Mouse (Mus musculus): Measurements from ENCODE around the gene Cisd2. TPM values are rescaled to one million over a fixed set of nuclear protein-coding genes. Genes with fewer than 3 reads are reported as not detected.

The Cisd2 gene
- 135 TPM for polyA plus RNA-seq (2014; fragmentation: Illumina TruSeq; extraction: RNeasy Lipid Tissue Mini Kit (QIAGEN cat#74804); ENCODE audit: low read depth, low replicate concordance)

DNA sequence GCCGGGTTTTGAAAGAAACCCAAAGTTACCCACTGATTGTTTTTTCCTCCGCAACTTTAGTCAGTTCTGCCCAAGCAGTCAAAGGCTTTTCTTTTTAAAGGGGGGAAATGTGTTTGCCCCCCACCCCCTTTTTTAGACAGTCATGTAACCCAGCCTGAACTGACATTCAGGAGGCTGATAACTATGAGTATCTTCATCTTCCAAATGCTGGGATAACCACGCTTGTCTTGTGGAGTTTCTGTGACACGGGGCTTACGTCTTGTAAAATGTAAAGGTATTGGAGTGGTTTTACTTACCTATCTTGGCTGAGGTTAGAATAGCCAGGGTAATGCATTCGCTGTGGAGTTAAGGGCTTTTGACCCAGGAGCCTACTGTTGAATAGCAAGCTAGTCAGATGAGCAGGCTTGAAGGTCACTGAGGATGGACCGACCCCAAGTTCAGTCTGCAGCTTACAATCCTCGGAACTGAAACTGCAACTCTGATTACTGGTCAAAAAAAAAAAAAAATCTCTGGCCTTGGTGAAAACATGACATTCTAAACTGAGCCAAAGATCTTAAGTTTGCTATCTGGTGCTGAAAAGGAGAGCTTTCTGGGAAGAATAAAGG lies at the start of gene Cisd2:
Gene Cisd2 (minus strand): TSS at position 318 of the 605 bp plus-strand sequence.

DNA sequence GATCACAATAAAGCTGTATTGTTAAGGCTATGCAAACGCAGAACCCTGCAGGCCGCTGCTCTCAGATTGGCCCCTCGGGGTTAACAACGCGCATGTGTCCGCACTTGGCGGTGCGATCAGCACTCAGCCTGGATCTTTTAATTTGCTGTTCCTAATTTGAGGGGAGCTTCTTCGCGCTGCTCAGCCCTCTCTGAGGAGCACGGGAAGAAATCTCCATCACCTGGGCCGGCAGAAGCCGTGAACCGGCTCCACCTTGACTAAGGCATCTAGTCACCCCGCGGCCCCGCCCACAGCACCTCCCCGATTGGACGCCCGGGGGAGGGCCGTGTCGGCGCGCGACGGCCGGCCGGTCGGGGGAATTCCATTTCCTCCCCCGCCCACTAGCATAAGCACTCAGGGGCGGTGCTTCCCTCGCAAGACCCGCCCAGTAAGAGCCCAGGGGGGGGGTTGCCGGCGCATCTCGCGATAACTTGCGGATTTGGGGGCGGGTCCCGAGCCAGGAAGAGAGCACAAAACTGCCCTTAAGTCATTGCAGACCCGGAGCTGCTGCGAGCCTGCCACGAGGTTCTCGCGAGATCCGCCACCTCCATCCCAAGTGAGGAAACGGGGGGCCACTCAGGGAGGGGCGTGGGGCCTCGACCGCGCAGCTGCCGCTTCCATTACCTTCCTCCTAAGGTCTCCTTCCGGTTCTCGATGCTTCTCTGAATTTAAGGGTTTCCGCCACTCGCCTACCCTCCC lies 14.2 kb upstream of the Cisd2 start, which contains the start of gene Ube2d3:
Gene Ube2d3 (plus strand): TSS at position 392 of the 738 bp plus-strand sequence.

Other genes starting within 250 kb of the Cisd2 start
- gene Cenpe, start 211.4 kb downstream of the Cisd2 start, polyA plus RNA-seq (2014; fragmentation: Illumina TruSeq; extraction: RNeasy Lipid Tissue Mini Kit (QIAGEN cat#74804); ENCODE audit: low read depth, low replicate concordance): 15.5 TPM
- 0.91 TPM for gene Bdh2, start 142.7 kb downstream of the Cisd2 start, polyA plus RNA-seq (2014; fragmentation: Illumina TruSeq; extraction: RNeasy Lipid Tissue Mini Kit (QIAGEN cat#74804); ENCODE audit: low read depth, low replicate concordance)
- gene Slc9b2, start 116.2 kb downstream of the Cisd2 start, polyA plus RNA-seq (2014; fragmentation: Illumina TruSeq; extraction: RNeasy Lipid Tissue Mini Kit (QIAGEN cat#74804); ENCODE audit: low read depth, low replicate concordance): 0.19 TPM
- gene Slc9b1, start 75.9 kb downstream of the Cisd2 start, polyA plus RNA-seq (2014; fragmentation: Illumina TruSeq; extraction: RNeasy Lipid Tissue Mini Kit (QIAGEN cat#74804); ENCODE audit: low read depth, low replicate concordance): 0.47 TPM
- gene Ube2d3, start 14.2 kb upstream of the Cisd2 start, polyA plus RNA-seq (2014; fragmentation: Illumina TruSeq; extraction: RNeasy Lipid Tissue Mini Kit (QIAGEN cat#74804); ENCODE audit: low read depth, low replicate concordance): 1,586 TPM
- 18.5 TPM for gene Manba, start 61.7 kb upstream of the Cisd2 start, polyA plus RNA-seq (2014; fragmentation: Illumina TruSeq; extraction: RNeasy Lipid Tissue Mini Kit (QIAGEN cat#74804); ENCODE audit: low read depth, low replicate concordance)

Measured in sigmoid colon, adult 10 weeks (tissue).